Mouse (Mus musculus) megakaryocyte, embryonic 14.5 days (primary cell): ENCODE results near the gene Ltbr.

Experiments
- FLI1 ChIP-seq: IDR thresholded peaks from 2 replicates; pipeline ENCODE4 v1.6.1; 2012; ENCODE audit warnings: low read length, inconsistent platforms, mixed read lengths
- GATA1 ChIP-seq: IDR thresholded peaks from 3 replicates; pipeline ENCODE4 v1.6.1; 2012; ENCODE audit warnings: mixed read lengths, low read length, inconsistent platforms, borderline replicate concordance

- no peak for TF ChIP-seq FLI1
- TF ChIP-seq GATA1: no peak
These were observed 38.3 kb upstream of the Ltbr start for GRCm38 (mm10) chr6:125352046-125352384.
